Mouse (Mus musculus): ENCODE results near the gene Defa20.
"Not testable (repeated sequence)": the region's sequence is repeated elsewhere in the genome, so short reads cannot be mapped to it uniquely, and the experiment has no call there.

Defa20 gene

DNA sequence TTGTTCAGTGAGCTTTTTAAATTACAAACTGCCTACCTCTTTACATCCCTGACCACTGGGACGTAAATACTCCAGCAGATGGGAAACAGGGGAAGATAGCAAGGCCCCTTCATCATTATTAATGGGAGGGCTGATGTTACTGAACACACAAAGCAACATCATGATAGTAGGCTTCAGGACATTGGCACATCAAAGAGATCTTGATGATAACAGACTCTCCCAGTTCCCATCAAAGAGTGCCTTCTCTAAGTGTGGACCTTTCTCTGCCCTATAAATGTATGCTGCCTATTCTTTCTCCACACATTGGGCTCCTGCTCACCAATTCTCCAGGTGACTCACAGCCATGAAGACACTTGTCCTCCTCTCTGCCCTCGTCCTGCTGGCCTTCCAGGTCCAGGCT is at the start of gene Defa20:
Gene Defa20, plus strand, starts transcription at position 301 of the 400 bp plus-strand sequence.
- not testable (repeated sequence) for DNase-seq (ENCODE audit: low read depth)

DNA sequence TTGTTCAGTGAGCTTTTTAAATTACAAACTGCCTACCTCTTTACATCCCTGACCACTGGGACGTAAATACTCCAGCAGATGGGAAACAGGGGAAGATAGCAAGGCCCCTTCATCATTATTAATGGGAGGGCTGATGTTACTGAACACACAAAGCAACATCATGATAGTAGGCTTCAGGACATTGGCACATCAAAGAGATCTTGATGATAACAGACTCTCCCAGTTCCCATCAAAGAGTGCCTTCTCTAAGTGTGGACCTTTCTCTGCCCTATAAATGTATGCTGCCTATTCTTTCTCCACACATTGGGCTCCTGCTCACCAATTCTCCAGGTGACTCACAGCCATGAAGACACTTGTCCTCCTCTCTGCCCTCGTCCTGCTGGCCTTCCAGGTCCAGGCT is 19.7 kb downstream of the Defa20 start, which contains the start of gene Defa32:
Gene Defa32, plus strand, starts transcription at position 301 of the 400 bp plus-strand sequence.
- DNase-seq (ENCODE audit: low read depth) = not testable (repeated sequence)

Measured in naive thymus-derived CD4-positive, alpha-beta T cell, adult 2 months (primary cell).